Mouse (Mus musculus): ENCODE results near the gene Klhl6. TPM values are rescaled to one million over a fixed set of nuclear protein-coding genes. Genes with fewer than 3 reads are reported as not detected.
A peak's percentile ranks its signal among the peaks of the same experiment; 100 is the strongest.

Gene Klhl6
- polyA plus RNA-seq, 1 experiment from 2014 or later, result 7.9 TPM

DNA sequence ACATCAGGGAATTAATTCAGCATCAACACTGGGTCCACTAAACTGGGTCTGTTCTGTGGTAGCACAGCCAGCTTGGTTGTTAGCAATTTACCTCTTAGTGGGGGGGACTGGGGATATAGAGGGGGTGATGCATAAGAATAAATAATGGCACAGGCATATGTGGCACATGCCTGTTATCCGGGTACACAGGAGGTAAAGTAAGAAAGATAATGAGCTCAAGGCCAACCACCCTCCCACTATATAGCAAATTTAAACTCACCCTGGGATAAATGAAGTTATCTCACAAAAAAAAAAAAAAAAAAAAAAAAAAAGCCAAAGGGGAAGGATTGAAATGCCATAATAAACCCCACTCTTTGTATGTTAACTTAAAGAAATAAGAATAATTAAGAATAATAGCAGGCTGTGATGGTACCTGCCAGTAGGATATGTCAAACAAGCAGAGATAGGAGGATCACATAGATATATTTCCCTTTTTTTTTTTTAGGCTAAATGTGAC lies 14.9 kb downstream of the Klhl6 start:
- ATAC-seq (ENCODE audit: insufficient number of reproducible peaks, low FRiP score, low TSS enrichment, low read depth), result no peak
- H3K36me3 ChIP-seq, result no peaks in the 10 kb centered on the region
- no peak overlapping the region for H3K4me3 ChIP-seq
- H3K27ac ChIP-seq, result no peak overlapping the region
- H3K27me3 ChIP-seq, result no peaks in the 10 kb centered on the region
- H3K9ac ChIP-seq, result no peak overlapping the region
- no peak overlapping the region for H3K4me2 ChIP-seq
- no peaks in the 10 kb centered on the region for H3K9me3 ChIP-seq
- 81% methylated on average over 1 of the region's 1 CpGs for WGBS
- H3K4me1 ChIP-seq, result no peaks in the 10 kb centered on the region

DNA sequence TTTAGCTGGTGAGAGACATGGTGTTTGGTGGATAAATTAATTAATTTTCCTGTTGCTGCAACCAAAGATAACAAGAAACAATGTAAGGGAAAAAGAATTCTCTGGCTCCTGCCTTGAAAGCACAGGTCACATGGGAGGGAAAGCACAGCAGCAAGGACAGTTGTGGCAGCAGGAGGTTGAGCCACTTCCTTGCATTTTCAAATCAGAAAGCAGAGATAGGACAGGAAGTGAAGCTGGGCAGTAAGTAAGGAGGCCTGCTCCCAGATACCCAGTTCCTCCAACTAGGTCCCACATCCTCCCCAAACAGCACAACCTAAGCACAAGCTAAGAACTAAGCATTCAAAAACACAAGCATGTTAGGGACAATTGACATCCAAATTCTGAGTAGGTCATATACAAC lies 15.9 kb downstream of the Klhl6 start:
- Histone ChIP-seq H3K4me1 (no peaks in the 10 kb centered on the region), H3K9me3 (no peaks in the 10 kb centered on the region), H3K4me3 (no peak overlapping the region), H3K36me3 (no peaks in the 10 kb centered on the region), H3K4me2 (no peak overlapping the region), H3K27me3 (no peaks in the 10 kb centered on the region), H3K27ac (no peak overlapping the region), H3K9ac (no peak overlapping the region)
- ATAC-seq (ENCODE audit: insufficient number of reproducible peaks, low FRiP score, low TSS enrichment, low read depth), result no peak

GRCm38 (mm10) chr16:19966437-19966836 lies 16.4 kb downstream of the Klhl6 start:
- H3K9ac ChIP-seq, result no peak overlapping the region
- no peaks in the 10 kb centered on the region for H3K9me3 ChIP-seq
- no peaks in the 10 kb centered on the region for H3K27me3 ChIP-seq
- H3K36me3 ChIP-seq, result no peaks in the 10 kb centered on the region
- H3K4me1 ChIP-seq, result no peaks in the 10 kb centered on the region
- H3K4me3 ChIP-seq, result no peak overlapping the region
- 81% methylated on average over 1 of the region's 1 CpGs for WGBS
- H3K4me2 ChIP-seq, result no peak overlapping the region
- no peak for ATAC-seq (ENCODE audit: insufficient number of reproducible peaks, low FRiP score, low TSS enrichment, low read depth)
- H3K27ac ChIP-seq, result no peak overlapping the region

DNA sequence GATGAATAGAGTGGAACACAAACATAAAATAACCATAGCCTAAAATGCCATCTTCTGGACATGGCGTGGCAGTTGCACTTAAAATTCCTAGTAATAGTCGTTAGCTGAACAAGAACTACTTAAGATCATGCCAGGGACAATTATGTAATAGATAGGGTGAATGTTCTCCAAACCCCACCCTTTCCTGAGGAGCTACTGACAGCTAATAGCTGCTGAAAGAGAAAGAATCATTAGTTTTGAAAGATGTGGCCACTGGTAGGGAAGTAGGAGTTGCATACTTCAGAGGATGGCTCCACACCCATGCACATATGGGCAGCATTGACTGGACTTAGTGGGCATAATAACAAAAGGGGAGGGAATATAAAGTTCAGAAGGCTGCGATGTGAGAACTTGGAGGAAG lies 19.9 kb downstream of the Klhl6 start:
- ATAC-seq (ENCODE audit: insufficient number of reproducible peaks, low FRiP score, low TSS enrichment, low read depth), result no peak
- WGBS, result 80% methylated on average over 3 of the region's 3 CpGs
- H3K4me1 ChIP-seq, result no peaks in the 10 kb centered on the region
- no peaks in the 10 kb centered on the region for H3K27me3 ChIP-seq
- H3K27ac ChIP-seq, result no peak overlapping the region
- no peaks in the 10 kb centered on the region for H3K9me3 ChIP-seq
- no peaks in the 10 kb centered on the region for H3K36me3 ChIP-seq
- no peak overlapping the region for H3K9ac ChIP-seq
- no peak overlapping the region for H3K4me3 ChIP-seq
- H3K4me2 ChIP-seq, result no peak overlapping the region

GRCm38 (mm10) chr16:19961070-19961469 lies 21.8 kb downstream of the Klhl6 start:
- Histone ChIP-seq H3K9ac (no peak overlapping the region), H3K27ac (no peak overlapping the region), H3K4me3 (no peak overlapping the region), H3K4me1 (no peaks in the 10 kb centered on the region), H3K9me3 (no peaks in the 10 kb centered on the region), H3K36me3 (no peaks in the 10 kb centered on the region), H3K27me3 (no peaks in the 10 kb centered on the region), H3K4me2 (no peak overlapping the region)
- 83% methylated on average over 2 of the region's 2 CpGs for WGBS
- no peak for ATAC-seq (ENCODE audit: insufficient number of reproducible peaks, low FRiP score, low TSS enrichment, low read depth)

DNA sequence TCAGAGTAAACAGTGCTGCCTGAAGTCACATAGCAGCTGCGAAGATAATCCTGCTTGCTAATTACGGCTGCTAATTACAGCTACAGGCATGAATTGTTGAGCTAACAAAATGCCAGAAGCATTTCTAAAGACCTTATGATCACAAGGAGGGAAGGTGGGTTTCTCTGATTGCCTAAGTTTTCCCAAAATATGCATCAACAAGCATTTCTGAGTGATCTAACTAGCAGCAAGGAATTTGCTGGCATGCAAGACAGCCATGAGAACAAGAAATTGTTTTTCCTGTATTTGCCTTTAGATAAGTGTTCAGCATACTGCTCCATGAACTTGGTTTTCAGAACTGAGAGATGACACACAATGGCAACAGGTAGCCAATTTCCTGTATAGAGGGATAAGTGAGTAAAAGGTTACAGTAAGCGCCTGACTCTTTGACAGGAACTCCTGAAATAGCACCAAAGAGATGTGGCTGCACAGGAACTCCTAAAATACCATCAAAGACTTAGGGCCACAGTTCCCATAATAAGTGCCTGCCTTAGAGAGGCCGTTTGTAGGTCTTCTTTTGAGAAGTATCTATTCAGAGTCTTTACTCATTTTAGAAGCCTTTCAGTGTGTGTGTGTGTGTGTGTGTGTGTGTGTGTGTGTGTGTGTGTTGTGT lies 22.3 kb downstream of the Klhl6 start:
- ATAC-seq (ENCODE audit: insufficient number of reproducible peaks, low FRiP score, low TSS enrichment, low read depth), result no peak
- 47% methylated on average over 4 of the region's 4 CpGs for WGBS

DNA sequence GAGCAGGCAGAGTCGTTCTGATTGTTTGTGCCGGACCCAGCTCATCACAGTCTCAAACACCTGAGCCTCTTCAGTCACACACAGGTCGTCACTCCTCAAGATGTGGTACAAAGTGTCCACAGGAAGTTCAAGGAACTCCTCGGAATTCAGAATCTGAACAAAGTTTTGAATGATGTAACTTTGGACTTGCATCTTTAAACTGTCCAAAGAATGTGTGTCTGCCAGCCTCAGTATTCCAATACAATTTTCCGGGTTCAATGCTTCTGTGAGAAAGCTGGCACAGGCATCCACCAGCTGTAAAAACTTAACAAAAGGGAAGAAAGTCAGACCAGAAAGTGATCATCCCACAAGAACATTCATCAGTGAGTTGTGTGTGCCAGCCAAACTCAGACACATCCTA lies 25.8 kb downstream of the Klhl6 start:
- Histone ChIP-seq H3K4me3 (no peak overlapping the region), H3K9me3 (no peaks in the 10 kb centered on the region), H3K36me3 (no peaks in the 10 kb centered on the region), H3K4me1 (no peaks in the 10 kb centered on the region), H3K9ac (no peak overlapping the region), H3K27ac (no peak overlapping the region), H3K27me3 (no peaks in the 10 kb centered on the region), H3K4me2 (no peak overlapping the region)
- ATAC-seq (ENCODE audit: insufficient number of reproducible peaks, low FRiP score, low TSS enrichment, low read depth), result no peak
- 74% methylated on average over 5 of the region's 5 CpGs for WGBS

More for the DNA sequence above, 22.3 kb downstream of the Klhl6 start:
- no peak overlapping the region for H3K27ac ChIP-seq
- H3K9ac ChIP-seq, result no peak overlapping the region
- H3K27me3 ChIP-seq, result no peaks in the 10 kb centered on the region
- no peaks in the 10 kb centered on the region for H3K9me3 ChIP-seq
- H3K4me3 ChIP-seq, result no peak overlapping the region
- H3K4me2 ChIP-seq, result no peak overlapping the region
- no peaks in the 10 kb centered on the region for H3K4me1 ChIP-seq
- no peaks in the 10 kb centered on the region for H3K36me3 ChIP-seq

DNA sequence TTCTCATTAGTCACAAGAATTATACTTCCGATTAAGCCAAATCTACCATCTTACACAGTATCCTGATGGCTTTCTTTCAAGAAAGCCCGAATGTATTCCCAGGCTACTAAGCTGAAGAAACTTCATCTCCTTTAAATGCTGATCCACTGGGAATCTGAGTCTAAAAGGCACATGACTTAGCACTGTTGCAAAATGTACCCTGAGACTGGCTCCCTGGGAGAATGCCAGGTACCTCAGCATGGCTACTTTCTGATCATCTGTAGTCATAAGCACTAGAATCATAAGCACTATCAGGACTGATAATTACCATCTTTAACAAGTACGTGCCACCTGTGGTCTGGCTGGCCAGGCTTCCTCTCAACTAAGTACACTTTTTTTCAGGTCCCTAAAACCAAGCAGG lies 35.5 kb downstream of the Klhl6 start:
- 79% methylated on average over 3 of the region's 3 CpGs for WGBS
- Histone ChIP-seq H3K4me3 (no peak overlapping the region), H3K27ac (no peak overlapping the region), H3K9ac (no peak overlapping the region), H3K36me3 (no peaks in the 10 kb centered on the region), H3K4me2 (no peak overlapping the region), H3K4me1 (no peaks in the 10 kb centered on the region), H3K27me3 (no peaks in the 10 kb centered on the region), H3K9me3 (no peaks in the 10 kb centered on the region)
- ATAC-seq (ENCODE audit: insufficient number of reproducible peaks, low FRiP score, low TSS enrichment, low read depth), result no peak

- Histone ChIP-seq H3K27me3 (no peaks in the 10 kb centered on the region), H3K4me2 (no peak overlapping the region), H3K9ac (no peak overlapping the region), H3K4me1 (no peaks in the 10 kb centered on the region), H3K4me3 (no peak overlapping the region), H3K27ac (no peak overlapping the region), H3K9me3 (no peaks in the 10 kb centered on the region), H3K36me3 (no peaks in the 10 kb centered on the region)
- WGBS, result 53% methylated on average over 11 of the region's 11 CpGs
- peak; percentile 69; the same call in 1 of the 2 replicates for ATAC-seq (ENCODE audit: insufficient number of reproducible peaks, low FRiP score, low TSS enrichment, low read depth)
Measured at GRCm38 (mm10) chr16:19946578-19947298, 36.1 kb downstream of the Klhl6 start.

- Histone ChIP-seq H3K9me3 (no peaks in the 10 kb centered on the region), H3K4me3 (no peak overlapping the region), H3K4me1 (no peaks in the 10 kb centered on the region), H3K27ac (no peak overlapping the region), H3K27me3 (no peaks in the 10 kb centered on the region), H3K36me3 (no peaks in the 10 kb centered on the region), H3K4me2 (no peak overlapping the region), H3K9ac (no peak overlapping the region)
- ATAC-seq (ENCODE audit: insufficient number of reproducible peaks, low FRiP score, low TSS enrichment, low read depth), result no peak
Measured at GRCm38 (mm10) chr16:19920823-19921222, 62.0 kb downstream of the Klhl6 start.

DNA sequence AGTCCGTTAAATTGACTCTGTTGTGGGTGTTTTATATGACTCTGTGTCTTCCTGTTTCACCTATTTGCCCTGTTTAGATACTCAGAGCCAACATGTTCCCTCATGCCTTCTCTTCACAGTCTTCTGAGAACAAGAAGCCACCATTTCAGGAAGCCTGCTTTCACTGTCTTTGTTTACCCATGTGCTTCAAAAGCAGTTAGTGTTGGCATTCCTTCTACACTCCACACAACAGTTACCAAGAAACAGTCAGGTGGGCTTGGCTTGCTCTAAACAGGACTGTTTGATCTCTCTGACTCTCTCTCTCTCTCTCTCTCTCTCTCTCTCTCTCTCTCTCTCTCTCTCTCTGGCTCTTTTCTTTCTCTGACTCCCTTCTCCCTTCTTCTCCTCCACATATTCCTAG lies 64.6 kb downstream of the Klhl6 start:
- H3K4me1 ChIP-seq, result no peaks in the 10 kb centered on the region
- no peaks in the 10 kb centered on the region for H3K27me3 ChIP-seq
- no peaks in the 10 kb centered on the region for H3K36me3 ChIP-seq
- no peak overlapping the region for H3K27ac ChIP-seq
- H3K4me2 ChIP-seq, result no peak overlapping the region
- no peaks in the 10 kb centered on the region for H3K9me3 ChIP-seq
- ATAC-seq (ENCODE audit: insufficient number of reproducible peaks, low FRiP score, low TSS enrichment, low read depth), result no peak
- no peak overlapping the region for H3K9ac ChIP-seq
- 76% methylated on average over 1 of the region's 1 CpGs for WGBS
- no peak overlapping the region for H3K4me3 ChIP-seq

- no peaks in the 10 kb centered on the region for H3K4me1 ChIP-seq
- no peak overlapping the region for H3K4me2 ChIP-seq
- no peaks in the 10 kb centered on the region for H3K9me3 ChIP-seq
- 59% methylated on average over 2 of the region's 2 CpGs for WGBS
- H3K9ac ChIP-seq, result no peak overlapping the region
- H3K36me3 ChIP-seq, result no peaks in the 10 kb centered on the region
- H3K27me3 ChIP-seq, result no peaks in the 10 kb centered on the region
- no peak overlapping the region for H3K4me3 ChIP-seq
- no peak overlapping the region for H3K27ac ChIP-seq
- ATAC-seq (ENCODE audit: insufficient number of reproducible peaks, low FRiP score, low TSS enrichment, low read depth), result no peak
Measured at GRCm38 (mm10) chr16:19912582-19912981, 70.3 kb downstream of the Klhl6 start.
